In the genomic region with DNA sequence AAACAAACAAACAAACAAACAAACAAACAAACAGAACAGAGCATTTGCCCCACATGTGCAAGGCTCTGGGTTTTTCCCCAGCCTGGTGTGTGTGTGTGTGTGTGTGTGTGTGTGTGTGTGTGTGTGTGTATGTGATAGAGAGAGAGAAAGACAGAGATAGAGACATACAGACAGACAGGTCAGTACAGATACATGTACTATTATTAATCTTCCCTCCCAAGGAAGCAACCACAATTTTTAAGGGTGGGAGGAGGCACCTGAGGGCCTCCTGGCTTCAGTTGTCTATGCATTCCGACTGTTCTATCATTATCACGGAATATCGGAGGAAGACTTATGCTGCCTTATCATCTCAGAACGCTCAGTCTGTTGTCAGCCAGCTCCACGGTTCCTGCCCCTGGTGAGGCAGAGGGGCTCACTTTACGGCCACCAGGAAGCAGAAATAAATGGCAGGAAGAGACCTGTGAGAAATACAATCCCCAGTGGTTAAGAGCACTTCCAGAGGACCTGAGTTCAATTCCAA, we compare ENCODE assay signal across 22 mouse cellular contexts. TPM values are rescaled to one million over a fixed set of nuclear protein-coding genes. Genes with fewer than 3 reads are reported as not detected.
DNase-seq lines count a peak whose midpoint lies in the region; ATAC-seq and TF ChIP-seq lines count a peak whose summit lies in the region.
"Had no signal": no experiment of that assay in that cellular context is flagged by ENCODE, and none has a peak within 500 bp of the region (broad histone marks: within the 10 kb centered on the region; RNA-seq: fewer than 3 reads in every experiment).

No protein-coding gene starts in this region.

- TF ChIP-seq EP300 in ES-Bruce4 (IDR thresholded peaks at IDR 0.05; ENCODE audit: insufficient read depth, low read depth, low read length) = no peak

- H3K36me3 ChIP-seq in ES-Bruce4 (ENCODE audit: control insufficient read depth, insufficient read depth, low read length, poor library complexity, severe bottlenecking) = no peaks in the 10 kb centered on the region
- no peaks in the 10 kb centered on the region for H3K36me3 ChIP-seq in liver, embryonic 11.5 days (ENCODE audit: control insufficient read depth, insufficient read depth, low read length)
- H3K36me3 ChIP-seq in liver, embryonic 15.5 days (replicated peaks) = no peaks in the 10 kb centered on the region
- no peaks in the 10 kb centered on the region for H3K36me3 ChIP-seq in forebrain, embryonic 10.5 days (replicated peaks)
- H3K36me3 ChIP-seq: embryonic facial prominence, embryonic 12.5 days; forebrain, embryonic 12.5 days; heart, embryonic 10.5 days; hindbrain, embryonic 13.5 days had no signal

- H3K27ac ChIP-seq in ES-Bruce4 (ENCODE audit: insufficient read depth, low read length) = peak overlapping the region; percentile 34
- no peak overlapping the region for H3K27ac ChIP-seq in liver, embryonic 11.5 days (ENCODE audit: low read depth, low read length)
- peak overlapping the region; percentile 30; the same call in 1 of the 2 replicates for H3K27ac ChIP-seq in liver, embryonic 15.5 days (replicated peaks)
- no peak overlapping the region for H3K27ac ChIP-seq in forebrain, embryonic 10.5 days
- H3K27ac ChIP-seq: embryonic facial prominence, embryonic 12.5 days; forebrain, embryonic 12.5 days; heart, embryonic 10.5 days; hindbrain, embryonic 13.5 days had no signal

- DNase-seq in liver, embryonic 11.5 days (ENCODE audit: low spot score) = no peak
- no peak for DNase-seq in ovary, postnatal 36 days (ENCODE audit: low spot score)
- no peak for DNase-seq in forebrain, embryonic 10.5 days (ENCODE audit: extremely low spot score, low spot score)
- DNase-seq in c-Kit-positive CD71-positive TER-119-positive erythroid progenitor cells, embryonic 14.5 days (ENCODE audit: low spot score) = no peak
- DNase-seq: adrenal gland, postnatal 14 days; cerebellum, adult 2 months; cerebellum, postnatal 14 days; gastrocnemius, postnatal 10 days; heart, adult 18-20 months; heart, postnatal 10 days; heart, postnatal 4 days had no signal

- H3K4me3 ChIP-seq in ES-Bruce4 (ENCODE audit: low read depth, low read length) = no peak overlapping the region
- H3K4me3 ChIP-seq in liver, embryonic 11.5 days (ENCODE audit: low read depth, low read length) = no peak overlapping the region
- H3K4me3 ChIP-seq in liver, embryonic 15.5 days (replicated peaks) = no peak overlapping the region
- no peak overlapping the region for H3K4me3 ChIP-seq in forebrain, embryonic 10.5 days
- H3K4me3 ChIP-seq: embryonic facial prominence, embryonic 12.5 days; forebrain, embryonic 12.5 days; heart, embryonic 10.5 days; hindbrain, embryonic 13.5 days had no signal

- TF ChIP-seq POLR2A in ES-Bruce4 (IDR thresholded peaks at IDR 0.05; ENCODE audit: insufficient read depth, low read length) = no peak

- TF ChIP-seq CTCF in ES-Bruce4 (IDR thresholded peaks at IDR 0.05; ENCODE audit: low read depth, low read length) = no peak

- 48% methylated on average over 6 of the region's 6 CpGs for WGBS in liver, embryonic 11.5 days
- 36% methylated on average over 6 of the region's 6 CpGs for WGBS in liver, embryonic 15.5 days (ENCODE audit: insufficient replicate concordance)
- whole genome bisulfite sequencing in forebrain, embryonic 10.5 days = 93% methylated on average over 6 of the region's 6 CpGs

- no peak overlapping the region for H3K4me2 ChIP-seq in liver, embryonic 11.5 days
- H3K4me2 ChIP-seq in liver, embryonic 15.5 days = no peak overlapping the region
- H3K4me2 ChIP-seq: embryonic facial prominence, embryonic 12.5 days; forebrain, embryonic 12.5 days; hindbrain, embryonic 13.5 days had no signal

- no peak overlapping the region for H3K9ac ChIP-seq in ES-Bruce4 (ENCODE audit: low read depth, poor library complexity, severe bottlenecking)
- no peak overlapping the region for H3K9ac ChIP-seq in liver, embryonic 11.5 days (ENCODE audit: low read depth, low read length)
- H3K9ac ChIP-seq in liver, embryonic 15.5 days = no peak overlapping the region
- H3K9ac ChIP-seq: embryonic facial prominence, embryonic 12.5 days; forebrain, embryonic 12.5 days; hindbrain, embryonic 13.5 days had no signal

- ATAC-seq in liver, embryonic 11.5 days (replicated peaks; ENCODE audit: low FRiP score) = peak; percentile 78
- peak; percentile 77 for ATAC-seq in liver, embryonic 15.5 days (ENCODE audit: insufficient read depth)
- ATAC-seq in CD4-positive, CD25-positive, alpha-beta regulatory T cell, adult 4 months = no peak
- ATAC-seq: activated CD4-positive, CD25-positive, alpha-beta regulatory T cell, adult 4 months; forebrain, embryonic 16.5 days; Patski had no signal

- H3K4me1 ChIP-seq in ES-Bruce4 (ENCODE audit: control insufficient read depth, insufficient read depth, low read length) = peaks cover 11% of the 10 kb centered on the region
- H3K4me1 ChIP-seq in liver, embryonic 11.5 days (replicated peaks; ENCODE audit: control insufficient read depth, insufficient read depth, low read length) = peaks cover 18% of the 10 kb centered on the region
- peaks cover 39% of the 10 kb centered on the region for H3K4me1 ChIP-seq in liver, embryonic 15.5 days (replicated peaks)
- H3K4me1 ChIP-seq in forebrain, embryonic 10.5 days = peaks cover 20% of the 10 kb centered on the region
- H3K4me1 ChIP-seq: hindbrain, embryonic 13.5 days had no signal

- H3K9me3 ChIP-seq in ES-Bruce4 (replicated peaks; ENCODE audit: control insufficient read depth, insufficient read depth, low read length, poor library complexity, severe bottlenecking) = no peaks in the 10 kb centered on the region
- H3K9me3 ChIP-seq in liver, embryonic 11.5 days (ENCODE audit: control insufficient read depth, low read length) = no peaks in the 10 kb centered on the region
- H3K9me3 ChIP-seq in liver, embryonic 15.5 days (replicated peaks) = no peaks in the 10 kb centered on the region
- H3K9me3 ChIP-seq in forebrain, embryonic 10.5 days = no peaks in the 10 kb centered on the region
- H3K9me3 ChIP-seq: embryonic facial prominence, embryonic 12.5 days; forebrain, embryonic 12.5 days; heart, embryonic 10.5 days; hindbrain, embryonic 13.5 days had no signal

- H3K27me3 ChIP-seq in ES-Bruce4 (ENCODE audit: control insufficient read depth, insufficient read depth, low read length, poor library complexity, severe bottlenecking) = no peaks in the 10 kb centered on the region
- no peaks in the 10 kb centered on the region for H3K27me3 ChIP-seq in liver, embryonic 11.5 days (replicated peaks; ENCODE audit: control insufficient read depth, insufficient read depth, low read length)
- H3K27me3 ChIP-seq in liver, embryonic 15.5 days = no peaks in the 10 kb centered on the region
- H3K27me3 ChIP-seq in forebrain, embryonic 10.5 days (ENCODE audit: poor library complexity, severe bottlenecking) = no peaks in the 10 kb centered on the region
- H3K27me3 ChIP-seq: CH12.LX; embryonic facial prominence, embryonic 12.5 days; forebrain, embryonic 12.5 days; hindbrain, embryonic 13.5 days; Patski had no signal

RNA-seq across cellular contexts. Expression of a gene that starts 14.0 kb away (rescaled TPM):
- 240 and 242 TPM in 2 replicates for polyA plus RNA-seq in ES-Bruce4 (2011; ENCODE audit: insufficient read depth, insufficient read length, low read depth, missing spikeins)
- polyA plus RNA-seq in liver, embryonic 11.5 days (2014; fragmentation: Nextera tagmentation; extraction: Ambion mirVana) = 108 and 115 TPM in 2 replicates
- polyA plus RNA-seq in liver, embryonic 15.5 days (2015; fragmentation: Nextera tagmentation; extraction: Ambion mirVana) = 32.2 and 35.7 TPM in 2 replicates
- 174 and 178 TPM in 2 replicates for polyA plus RNA-seq in forebrain, embryonic 10.5 days (2016; fragmentation: Nextera tagmentation; extraction: Ambion mirVana)
- polyA plus RNA-seq in CD4-positive, CD25-positive, alpha-beta regulatory T cell, adult 4 months (2017; shearing (Covaris generic)) = 100 to 1,000 TPM in 1 of 2 experiments, 10 to 100 TPM in 1; 96.3 to 125 TPM

Comparison
In these comparisons a context has a peak if more than half of its experiments do, and no peak if none do; other contexts are left out.
1. H3K27ac ChIP-seq: peak in ES-Bruce4 (single experiment) and liver, embryonic 15.5 days (single experiment); none in liver, embryonic 11.5 days (single experiment) and forebrain, embryonic 10.5 days (single experiment).